Mouse (Mus musculus) liver, embryonic 11.5 days (tissue): ENCODE measurements at regions not wholly inside any gene's neighbourhood (a gene's known extent, or its start where the extent isn't known, plus 50 kb on each side); places are given as distances from the start of the nearest gene placed in this dataset.

Experiments used
- ATAC-seq: fragments of 200-750 bp; cut with Nextera tagmentation; replicated peaks from 2 replicates; pipeline ENCODE4 v1.8.0; 2017; ENCODE audit warnings: moderate number of reproducible peaks, mild to moderate bottlenecking, moderate TSS enrichment, moderate library complexity; ENCODE audit not compliant: low FRiP score
- DNase-seq: peaks from one replicate; pipeline ENCODE4 v3.0.0-alpha.2; 2017; ENCODE audit warnings: low spot score
- H3K27ac ChIP-seq: fragments of 300-500 bp; sonication (generic); 2 replicates; pipeline ENCODE4 v1.5.1; 2014; ENCODE audit warnings: mild to moderate bottlenecking, low read depth, low read length, control low read depth
- H3K27me3 ChIP-seq: fragments of 300-500 bp; sonication (generic); replicated peaks from 2 replicates; pipeline ENCODE4 v1.6.1; 2014; ENCODE audit warnings: low read length, mixed read lengths; ENCODE audit not compliant: control insufficient read depth, insufficient read depth
- H3K36me3 ChIP-seq: fragments of 300-500 bp; sonication (generic); 2 replicates; pipeline ENCODE4 v1.6.1; 2014; ENCODE audit warnings: mild to moderate bottlenecking, low read length, moderate library complexity, mixed read lengths; ENCODE audit not compliant: control insufficient read depth, insufficient read depth
- H3K4me1 ChIP-seq: fragments of 300-500 bp; sonication (generic); replicated peaks from 2 replicates; pipeline ENCODE4 v1.6.1; 2014; ENCODE audit warnings: low read length, mixed read lengths; ENCODE audit not compliant: control insufficient read depth, insufficient read depth
- H3K4me2 ChIP-seq: fragments of 300-500 bp; sonication (generic); 2 replicates; pipeline ENCODE4 v1.6.1; 2014; ENCODE audit warnings: mild to moderate bottlenecking, control low read depth, moderate library complexity
- H3K4me3 ChIP-seq: fragments of 300-500 bp; sonication (generic); 2 replicates; pipeline ENCODE4 v1.5.1; 2014; ENCODE audit warnings: low read depth, low read length, control low read depth
- H3K9ac ChIP-seq: fragments of 300-500 bp; sonication (generic); 2 replicates; pipeline ENCODE4 v1.6.1; 2014; ENCODE audit warnings: low read depth, low read length, control low read depth
- H3K9me3 ChIP-seq: fragments of 300-500 bp; sonication (generic); 2 replicates; pipeline ENCODE4 v1.6.1; 2016; ENCODE audit warnings: low read length, inconsistent platforms, mixed read lengths; ENCODE audit not compliant: control insufficient read depth
- WGBS: fragments of 180-500 bp; shearing (Covaris S2); extraction: QIAGEN DNeasy Blood & Tissue Kit; methylation state at CpG from one replicate; pipeline ENCODE4 v1.1.7; 2014; 5-methylcytosine and 5-hydroxymethylcytosine counted together

- H3K4me2 ChIP-seq, result no peak overlapping the region
- H3K36me3 ChIP-seq, result no peaks in the 10 kb centered on the region
- ATAC-seq, result no peak
- no peak overlapping the region for H3K4me3 ChIP-seq
- no peak overlapping the region for H3K9ac ChIP-seq
- no peak for DNase-seq
- no peaks in the 10 kb centered on the region for H3K27me3 ChIP-seq
- no peaks in the 10 kb centered on the region for H3K9me3 ChIP-seq
- no peak overlapping the region for H3K27ac ChIP-seq
- WGBS, result 70% methylated on average over 10 of the region's 10 CpGs
- H3K4me1 ChIP-seq, result no peaks in the 10 kb centered on the region
Observed at GRCm38 (mm10) chr15:74294691-74295090, 341.5 kb downstream of the Mroh4 start.

- no peak overlapping the region for H3K4me2 ChIP-seq
- H3K4me3 ChIP-seq, result no peak overlapping the region
- H3K4me1 ChIP-seq, result no peaks in the 10 kb centered on the region
- no peaks in the 10 kb centered on the region for H3K9me3 ChIP-seq
- H3K9ac ChIP-seq, result no peak overlapping the region
- H3K27ac ChIP-seq, result no peak overlapping the region
- ATAC-seq, result no peak
- WGBS, result 81% methylated on average over 10 of the region's 10 CpGs
- DNase-seq, result no peak
- H3K27me3 ChIP-seq, result no peaks in the 10 kb centered on the region
- no peaks in the 10 kb centered on the region for H3K36me3 ChIP-seq
Observed at GRCm38 (mm10) chr15:74294109-74294508, 342.0 kb downstream of the Mroh4 start.

GRCm38 (mm10) chr15:74287492-74287891 lies 348.7 kb downstream of the Mroh4 start:
- H3K27me3 ChIP-seq, result no peaks in the 10 kb centered on the region
- H3K27ac ChIP-seq, result no peak overlapping the region
- no peak for DNase-seq
- no peak overlapping the region for H3K9ac ChIP-seq
- H3K9me3 ChIP-seq, result no peaks in the 10 kb centered on the region
- 47% methylated on average over 2 of the region's 2 CpGs for WGBS
- H3K4me3 ChIP-seq, result no peak overlapping the region
- H3K36me3 ChIP-seq, result no peaks in the 10 kb centered on the region
- no peak for ATAC-seq
- H3K4me2 ChIP-seq, result no peak overlapping the region
- H3K4me1 ChIP-seq, result no peaks in the 10 kb centered on the region

- Histone ChIP-seq H3K9me3 (no peaks in the 10 kb centered on the region), H3K36me3 (no peaks in the 10 kb centered on the region), H3K4me3 (no peak overlapping the region), H3K4me2 (no peak overlapping the region), H3K9ac (no peak overlapping the region), H3K27ac (no peak overlapping the region), H3K4me1 (no peaks in the 10 kb centered on the region), H3K27me3 (no peaks in the 10 kb centered on the region)
- 67% methylated on average over 5 of the region's 5 CpGs for WGBS
- ATAC-seq (no peak), DNase-seq (no peak)
Observed at GRCm38 (mm10) chr15:74283172-74283534, 353.0 kb downstream of the Mroh4 start.

GRCm38 (mm10) chr15:74282440-74283171 lies 353.5 kb downstream of the Mroh4 start:
- no peaks in the 10 kb centered on the region for H3K36me3 ChIP-seq
- ATAC-seq (no peak), DNase-seq (no peak)
- H3K9ac ChIP-seq, result no peak overlapping the region
- no peak overlapping the region for H3K4me3 ChIP-seq
- no peak overlapping the region for H3K27ac ChIP-seq
- H3K27me3 ChIP-seq, result no peaks in the 10 kb centered on the region
- H3K4me2 ChIP-seq, result no peak overlapping the region
- H3K9me3 ChIP-seq, result no peaks in the 10 kb centered on the region
- WGBS, result 76% methylated on average over 7 of the region's 7 CpGs
- no peaks in the 10 kb centered on the region for H3K4me1 ChIP-seq

GRCm38 (mm10) chr15:74274435-74274834 lies 361.7 kb downstream of the Mroh4 start:
- no peaks in the 10 kb centered on the region for H3K27me3 ChIP-seq
- ATAC-seq, result no peak
- DNase-seq, result no peak

GRCm38 (mm10) chr15:74262587-74263210 lies 373.5 kb downstream of the Mroh4 start:
- Histone ChIP-seq H3K36me3 (no peaks in the 10 kb centered on the region), H3K4me1 (no peaks in the 10 kb centered on the region), H3K4me2 (no peak overlapping the region), H3K4me3 (no peak overlapping the region), H3K9me3 (no peaks in the 10 kb centered on the region), H3K27me3 (no peaks in the 10 kb centered on the region), H3K27ac (no peak overlapping the region), H3K9ac (no peak overlapping the region)
- DNase-seq (no peak), ATAC-seq (no peak)
- 64% methylated on average over 9 of the region's 9 CpGs for WGBS

More at GRCm38 (mm10) chr15:74274435-74274834, 361.7 kb downstream of the Mroh4 start:
- Histone ChIP-seq H3K27ac (no peak overlapping the region), H3K9ac (no peak overlapping the region), H3K36me3 (no peaks in the 10 kb centered on the region), H3K4me1 (no peaks in the 10 kb centered on the region), H3K4me3 (no peak overlapping the region), H3K9me3 (no peaks in the 10 kb centered on the region), H3K4me2 (no peak overlapping the region)
- 86% methylated on average over 5 of the region's 5 CpGs for WGBS

GRCm38 (mm10) chr15:74258610-74259009 lies 377.5 kb downstream of the Mroh4 start:
- 84% methylated on average over 13 of the region's 13 CpGs for WGBS
- no peaks in the 10 kb centered on the region for H3K27me3 ChIP-seq
- no peak overlapping the region for H3K4me2 ChIP-seq
- H3K4me3 ChIP-seq, result no peak overlapping the region
- no peaks in the 10 kb centered on the region for H3K4me1 ChIP-seq
- no peak for ATAC-seq
- H3K36me3 ChIP-seq, result no peaks in the 10 kb centered on the region
- DNase-seq, result no peak
- no peak overlapping the region for H3K9ac ChIP-seq
- no peaks in the 10 kb centered on the region for H3K9me3 ChIP-seq
- no peak overlapping the region for H3K27ac ChIP-seq
